Mouse (Mus musculus): ENCODE measurements around the gene Tm9sf4. TPM values are rescaled to one million over a fixed set of nuclear protein-coding genes. Genes with fewer than 3 reads are reported as not detected.

The Tm9sf4 gene
- total and polyA plus RNA-seq, 2 experiments from 2014 or later, result 61.4 to 80.0 TPM

DNA sequence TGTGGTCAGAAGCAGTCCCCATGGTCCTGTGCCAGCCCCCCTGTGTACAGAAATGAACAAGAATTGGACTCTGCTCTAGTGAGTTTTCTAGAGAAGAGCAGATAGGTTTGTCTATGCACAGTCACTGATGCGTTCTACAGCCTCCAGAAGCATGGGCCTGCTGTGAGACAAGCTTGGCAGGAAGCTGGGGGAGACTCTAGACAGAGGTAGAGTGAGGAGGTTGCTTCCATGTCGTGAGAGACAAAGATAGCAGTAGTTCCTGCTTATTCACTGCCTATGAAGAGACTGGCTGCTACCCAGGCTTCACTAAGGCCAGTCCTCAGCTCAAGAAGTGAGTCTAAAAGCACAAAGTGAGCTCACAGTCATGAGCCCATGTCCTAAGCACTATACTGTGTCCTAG, 30.1 kb downstream of the Tm9sf4 start:
- Histone ChIP-seq H3K27ac (no peak overlapping the region), H3K4me2 (ENCODE audit: low read depth, low read length) (no peak overlapping the region), H3K27me3 (ENCODE audit: insufficient read depth, low read length) (no peaks in the 10 kb centered on the region), H3K9me3 (ENCODE audit: low read length) (no peaks in the 10 kb centered on the region), H3K4me1 (ENCODE audit: insufficient read depth, low read length) (no peaks in the 10 kb centered on the region), H3K9ac (replicated peaks; ENCODE audit: low read length) (no peak overlapping the region), H3K4me3 (ENCODE audit: low read length) (no peak overlapping the region), H3K36me3 (ENCODE audit: insufficient read depth, low read length) (peaks cover 82% of the 10 kb centered on the region)
- no peak for DNase-seq (ENCODE audit: low spot score)
- ATAC-seq, result no peak
- WGBS, result 73% methylated on average over 2 of the region's 2 CpGs
- TF ChIP-seq CTCF (IDR thresholded peaks at IDR 0.05; ENCODE audit: low read depth), result no peak

DNA sequence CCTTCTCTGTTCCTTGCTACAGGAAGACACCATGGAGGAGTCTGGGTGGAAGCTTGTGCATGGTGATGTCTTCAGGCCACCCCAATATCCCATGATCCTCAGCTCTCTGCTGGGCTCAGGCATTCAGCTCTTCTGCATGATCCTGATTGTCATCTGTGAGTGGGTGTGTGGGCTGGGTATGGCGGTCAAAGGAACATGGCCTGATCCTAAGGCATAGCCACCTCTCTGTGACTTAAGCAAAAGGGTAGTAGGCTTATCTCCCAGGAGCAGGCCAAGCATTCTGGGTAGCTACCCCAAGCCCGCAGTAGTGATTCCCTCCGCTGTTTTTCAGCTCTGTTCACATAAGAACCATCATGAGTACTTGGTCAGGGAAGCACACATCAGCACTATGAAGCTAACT, 33.2 kb downstream of the Tm9sf4 start:
- no peak for ATAC-seq
- Histone ChIP-seq H3K4me2 (ENCODE audit: low read depth, low read length) (no peak overlapping the region), H3K9me3 (ENCODE audit: low read length) (no peaks in the 10 kb centered on the region), H3K9ac (replicated peaks; ENCODE audit: low read length) (no peak overlapping the region), H3K4me1 (ENCODE audit: insufficient read depth, low read length) (no peaks in the 10 kb centered on the region), H3K27me3 (ENCODE audit: insufficient read depth, low read length) (no peaks in the 10 kb centered on the region), H3K27ac (no peak overlapping the region), H3K4me3 (ENCODE audit: low read length) (no peak overlapping the region), H3K36me3 (ENCODE audit: insufficient read depth, low read length) (peaks cover 65% of the 10 kb centered on the region)
- no peak for TF ChIP-seq CTCF (IDR thresholded peaks at IDR 0.05; ENCODE audit: low read depth)
- 96% methylated on average over 3 of the region's 3 CpGs for WGBS
- no peak for DNase-seq (ENCODE audit: low spot score)

DNA sequence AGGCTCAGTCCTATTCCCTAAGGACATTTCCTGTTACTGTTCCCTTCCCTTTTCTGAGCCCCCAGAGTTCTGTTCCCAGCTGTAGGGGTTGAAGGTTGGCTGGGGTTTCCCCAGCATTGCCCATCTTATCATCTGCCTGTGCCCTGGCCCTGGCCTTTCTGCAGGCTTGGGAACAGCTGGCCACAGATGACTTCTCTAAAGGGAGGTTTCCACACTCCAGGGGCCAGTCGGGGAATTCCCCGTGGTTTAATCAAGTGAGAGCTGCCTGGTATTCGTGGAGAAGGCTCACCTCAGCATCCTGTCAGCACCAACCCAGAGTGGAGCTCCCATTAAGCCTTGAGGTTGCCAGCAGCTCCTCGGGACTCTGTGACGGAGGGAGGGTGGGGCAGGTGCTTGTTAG, 37.4 kb downstream of the Tm9sf4 start:
- no peak for ATAC-seq

DNA sequence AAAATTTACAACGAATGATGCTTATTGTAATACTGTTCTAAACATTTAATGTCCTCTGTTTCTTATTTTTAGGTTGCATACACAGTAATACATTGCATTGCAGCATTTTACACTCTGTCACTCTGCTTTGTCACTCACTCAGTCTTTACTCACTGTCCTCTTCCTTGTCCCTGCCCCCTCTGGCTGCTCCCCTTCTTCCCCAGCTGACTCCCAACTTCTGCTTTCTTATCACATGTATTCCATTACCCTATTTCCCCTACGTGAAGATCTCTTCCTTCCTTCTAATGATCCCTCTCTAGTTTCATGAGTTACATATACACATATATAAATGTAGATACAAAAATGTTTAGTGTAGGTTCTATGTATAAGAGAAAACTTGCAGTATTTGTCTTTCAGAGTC, 38.0 kb downstream of the Tm9sf4 start:
- peaks cover 40% of the 10 kb centered on the region for H3K36me3 ChIP-seq (ENCODE audit: insufficient read depth, low read length)
- WGBS, result 89% methylated on average over 2 of the region's 2 CpGs
- ATAC-seq, result no peak

More for the DNA sequence above, 37.4 kb downstream of the Tm9sf4 start:
- Histone ChIP-seq H3K4me1 (ENCODE audit: insufficient read depth, low read length) (no peaks in the 10 kb centered on the region), H3K36me3 (ENCODE audit: insufficient read depth, low read length) (peaks cover 43% of the 10 kb centered on the region), H3K9ac (replicated peaks; ENCODE audit: low read length) (no peak overlapping the region), H3K4me3 (ENCODE audit: low read length) (no peak overlapping the region), H3K27me3 (ENCODE audit: insufficient read depth, low read length) (no peaks in the 10 kb centered on the region), H3K4me2 (ENCODE audit: low read depth, low read length) (no peak overlapping the region), H3K9me3 (ENCODE audit: low read length) (no peaks in the 10 kb centered on the region), H3K27ac (no peak overlapping the region)
- TF ChIP-seq CTCF (IDR thresholded peaks at IDR 0.05; ENCODE audit: low read depth), result no peak
- WGBS, result 84% methylated on average over 5 of the region's 5 CpGs
- no peak for DNase-seq (ENCODE audit: low spot score)

DNA sequence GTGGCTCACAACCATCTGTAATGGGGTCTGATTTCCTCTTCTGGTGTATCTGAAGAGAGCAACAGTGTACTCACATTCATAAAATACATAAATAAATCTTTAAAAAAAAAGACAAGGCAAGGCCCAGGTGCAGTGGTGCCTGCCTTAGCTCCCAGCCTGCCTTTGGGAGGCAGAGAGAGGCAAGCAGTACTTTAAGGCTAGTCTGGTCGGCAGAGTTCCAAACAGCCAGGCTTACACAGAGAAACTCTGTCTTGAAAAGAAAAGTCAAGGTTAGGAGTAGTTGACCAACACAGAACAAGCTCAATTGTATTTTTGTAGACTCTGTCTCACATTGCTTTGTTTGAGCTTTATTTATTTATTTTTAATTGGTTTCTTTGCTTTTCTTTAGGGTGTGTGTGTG, 41.7 kb downstream of the Tm9sf4 start:
- H3K36me3 ChIP-seq (ENCODE audit: insufficient read depth, low read length), result peaks cover 50% of the 10 kb centered on the region

More for the DNA sequence above, 38.0 kb downstream of the Tm9sf4 start:
- no peaks in the 10 kb centered on the region for H3K9me3 ChIP-seq (ENCODE audit: low read length)
- no peak overlapping the region for H3K4me2 ChIP-seq (ENCODE audit: low read depth, low read length)
- no peaks in the 10 kb centered on the region for H3K27me3 ChIP-seq (ENCODE audit: insufficient read depth, low read length)
- no peak overlapping the region for H3K4me3 ChIP-seq (ENCODE audit: low read length)
- no peak for DNase-seq (ENCODE audit: low spot score)
- TF ChIP-seq CTCF (IDR thresholded peaks at IDR 0.05; ENCODE audit: low read depth), result no peak
- no peaks in the 10 kb centered on the region for H3K4me1 ChIP-seq (ENCODE audit: insufficient read depth, low read length)
- no peak overlapping the region for H3K9ac ChIP-seq (replicated peaks; ENCODE audit: low read length)
- H3K27ac ChIP-seq, result no peak overlapping the region

DNA sequence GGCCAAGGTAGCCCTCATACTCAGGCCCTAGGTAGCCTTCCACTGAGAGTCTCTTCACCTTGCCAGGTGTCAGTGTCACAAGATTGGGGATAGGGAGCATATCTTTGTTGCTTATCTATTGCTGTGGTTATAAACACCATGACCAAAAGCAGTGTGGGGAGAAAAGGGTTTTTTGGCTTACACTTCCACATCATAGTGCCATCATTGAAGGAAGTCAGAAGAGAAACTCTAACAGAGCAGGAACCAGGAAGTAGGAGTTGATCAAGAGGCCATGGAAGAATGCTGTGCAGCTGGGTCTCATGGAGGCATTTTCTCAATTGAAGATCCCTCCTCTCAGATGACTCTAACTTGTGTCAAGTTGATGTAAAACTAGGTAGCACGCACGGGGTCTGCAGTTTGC, 47.0 kb downstream of the Tm9sf4 start:
- Histone ChIP-seq H3K27me3 (ENCODE audit: insufficient read depth, low read length) (no peaks in the 10 kb centered on the region), H3K4me3 (ENCODE audit: low read length) (no peak overlapping the region), H3K4me1 (ENCODE audit: insufficient read depth, low read length) (no peaks in the 10 kb centered on the region), H3K27ac (no peak overlapping the region), H3K9me3 (ENCODE audit: low read length) (no peaks in the 10 kb centered on the region), H3K4me2 (ENCODE audit: low read depth, low read length) (no peak overlapping the region), H3K36me3 (ENCODE audit: insufficient read depth, low read length) (peaks cover 51% of the 10 kb centered on the region), H3K9ac (replicated peaks; ENCODE audit: low read length) (no peak overlapping the region)
- no peak for TF ChIP-seq CTCF (IDR thresholded peaks at IDR 0.05; ENCODE audit: low read depth)
- DNase-seq (ENCODE audit: low spot score), result no peak
- no peak for ATAC-seq
- WGBS, result 100% methylated on average over 2 of the region's 2 CpGs

More for the DNA sequence above, 41.7 kb downstream of the Tm9sf4 start:
- no peak for TF ChIP-seq CTCF (IDR thresholded peaks at IDR 0.05; ENCODE audit: low read depth)
- DNase-seq (ENCODE audit: low spot score) (no peak), ATAC-seq (no peak)
- Histone ChIP-seq H3K27me3 (ENCODE audit: insufficient read depth, low read length) (no peaks in the 10 kb centered on the region), H3K27ac (no peak overlapping the region), H3K4me3 (ENCODE audit: low read length) (no peak overlapping the region), H3K9me3 (ENCODE audit: low read length) (no peaks in the 10 kb centered on the region), H3K4me2 (ENCODE audit: low read depth, low read length) (no peak overlapping the region), H3K4me1 (ENCODE audit: insufficient read depth, low read length) (no peaks in the 10 kb centered on the region), H3K9ac (replicated peaks; ENCODE audit: low read length) (no peak overlapping the region)
- 64% methylated on average over 1 of the region's 1 CpGs for WGBS

DNA sequence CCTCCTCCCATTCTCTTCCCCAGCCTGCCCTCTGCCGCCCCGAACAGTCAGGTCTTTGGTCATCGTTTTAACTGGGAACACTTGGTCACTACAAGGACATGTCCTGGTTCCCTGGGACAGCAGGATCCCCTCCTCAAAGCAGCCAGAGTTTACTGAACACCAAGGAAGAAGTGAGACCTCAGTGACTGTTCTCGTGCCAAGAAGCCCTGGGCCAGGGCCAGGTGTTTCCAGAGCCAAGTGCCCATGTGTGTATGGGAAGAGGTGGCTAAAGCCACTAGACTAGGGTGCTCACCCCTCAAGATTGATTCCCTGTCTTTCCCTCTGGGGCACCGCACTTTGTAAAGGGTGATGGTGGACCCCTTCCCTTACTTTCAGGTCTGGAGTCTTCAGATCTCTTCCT, 48.2 kb downstream of the Tm9sf4 start:
- Histone ChIP-seq H3K36me3 (ENCODE audit: insufficient read depth, low read length) (peaks cover 51% of the 10 kb centered on the region), H3K9ac (replicated peaks; ENCODE audit: low read length) (no peak overlapping the region), H3K27ac (no peak overlapping the region), H3K4me1 (ENCODE audit: insufficient read depth, low read length) (no peaks in the 10 kb centered on the region), H3K4me3 (ENCODE audit: low read length) (no peak overlapping the region), H3K4me2 (ENCODE audit: low read depth, low read length) (no peak overlapping the region), H3K27me3 (ENCODE audit: insufficient read depth, low read length) (no peaks in the 10 kb centered on the region), H3K9me3 (ENCODE audit: low read length) (no peaks in the 10 kb centered on the region)
- TF ChIP-seq CTCF (IDR thresholded peaks at IDR 0.05; ENCODE audit: low read depth), result no peak
- WGBS, result 80% methylated on average over 5 of the region's 5 CpGs
- ATAC-seq (no peak), DNase-seq (ENCODE audit: low spot score) (no peak)
